Mouse (Mus musculus) CH12.LX (cell line): Measurements from ENCODE around the gene Gdf7. TPM values are rescaled to one million over a fixed set of nuclear protein-coding genes. Genes with fewer than 3 reads are reported as not detected.

Experiments
- DNase-seq: peaks from one replicate; pipeline ENCODE4 v3.0.0-alpha.2; 2013; ENCODE audit errors: extremely low read depth
- H3K27ac ChIP-seq: 2 replicates; pipeline ENCODE4 v1.5.1; 2012; ENCODE audit warnings: low read depth, mild to moderate bottlenecking, control low read depth, moderate library complexity; ENCODE audit not compliant: insufficient read depth
- H3K27me3 ChIP-seq: replicated peaks from 2 replicates; pipeline ENCODE3; 2012; ENCODE audit warnings: inconsistent platforms
- H3K36me3 ChIP-seq, 2 experiments: replicated peaks in 1 of 2; 2 replicates each; pipeline versions ENCODE3 to v1.6.1; 2012; ENCODE audit warnings: inconsistent platforms in 1 of 2, low read length in 1 of 2, mild to moderate bottlenecking in 1 of 2, mixed read lengths in 1 of 2, moderate library complexity in 1 of 2; ENCODE audit not compliant: control insufficient read depth in 1 of 2, insufficient read depth in 1 of 2
- H3K4me1 ChIP-seq, 2 experiments: 2 replicates each; pipeline ENCODE4 v1.6.1; 2012; ENCODE audit warnings: inconsistent platforms in 1 of 2, moderate library complexity in 1 of 2; ENCODE audit not compliant: insufficient read depth in 2 of 2, control insufficient read depth in 1 of 2
- H3K4me2 ChIP-seq: 2 replicates; pipeline ENCODE4 v1.6.1; 2012; ENCODE audit warnings: low read depth, mild to moderate bottlenecking, control low read depth; ENCODE audit not compliant: poor library complexity, insufficient read depth, severe bottlenecking
- H3K4me3 ChIP-seq, 3 experiments: fragments of 150-350 bp in 1 of 3; sonication (generic) in 1 of 3; replicated peaks in 1 of 3; 2 replicates each; pipeline versions ENCODE3 to v1.5.1; 2011 to 2012; ENCODE audit warnings: low read depth in 2 of 3, low read length in 2 of 3, mild to moderate bottlenecking in 2 of 3, moderate library complexity in 2 of 3, control low read depth in 1 of 3, improper control_type of control experiment in 1 of 3, inconsistent platforms in 1 of 3, mixed read lengths in 1 of 3; ENCODE audit not compliant: poor library complexity in 1 of 3
- H3K79me2 ChIP-seq: replicated peaks from 2 replicates; pipeline ENCODE4 v1.6.1; 2012; ENCODE audit warnings: mild to moderate bottlenecking, moderate library complexity; ENCODE audit not compliant: control insufficient read depth, poor library complexity, insufficient read depth, severe bottlenecking; ENCODE audit errors: extremely low read depth
- H3K9ac ChIP-seq: 2 replicates; pipeline ENCODE4 v1.6.1; 2012; ENCODE audit warnings: low read depth, mild to moderate bottlenecking, control low read depth, moderate library complexity; ENCODE audit not compliant: insufficient read depth
- H3K9me3 ChIP-seq: replicated peaks from 2 replicates; pipeline ENCODE3; 2012; ENCODE audit warnings: low read length, inconsistent platforms, mixed read lengths
- BHLHE40 ChIP-seq: IDR thresholded peaks from 2 replicates; pipeline ENCODE4 v1.6.1; 2011; ENCODE audit warnings: mild to moderate bottlenecking, low read depth, low read length, improper control_type of control experiment
- CHD1 ChIP-seq: IDR thresholded peaks from 2 replicates; pipeline ENCODE4 v1.6.1; 2012; ENCODE audit warnings: low read depth, low read length, improper control_type of control experiment, inconsistent platforms
- CHD2 ChIP-seq: IDR thresholded peaks from 2 replicates; pipeline ENCODE4 v1.6.1; 2011; ENCODE audit warnings: low read length, improper control_type of control experiment
- E2F4 ChIP-seq: IDR thresholded peaks from 2 replicates; pipeline ENCODE4 v1.6.1; 2011; ENCODE audit warnings: low read depth, low read length, improper control_type of control experiment; ENCODE audit not compliant: insufficient replicate concordance
- ELF1 ChIP-seq: IDR thresholded peaks from 2 replicates; pipeline ENCODE4 v1.6.1; 2014; ENCODE audit warnings: low read depth, mild to moderate bottlenecking, inconsistent platforms, low read length, improper control_type of control experiment
- EP300 ChIP-seq: IDR thresholded peaks from 2 replicates; pipeline ENCODE4 v1.6.1; 2011; ENCODE audit warnings: low read length, improper control_type of control experiment
- ETS1 ChIP-seq: conservative IDR thresholded peaks from 2 replicates; pipeline ENCODE4 v1.6.1; 2012; ENCODE audit warnings: low read depth, mild to moderate bottlenecking, inconsistent platforms, low read length, improper control_type of control experiment, moderate library complexity
- GABPA ChIP-seq: IDR thresholded peaks from 2 replicates; pipeline ENCODE4 v1.6.1; 2012; ENCODE audit warnings: low read depth, low read length, improper control_type of control experiment, inconsistent platforms; ENCODE audit not compliant: insufficient replicate concordance
- HCFC1 ChIP-seq: IDR thresholded peaks from 2 replicates; pipeline ENCODE4 v1.6.1; 2012; ENCODE audit warnings: low read depth, mild to moderate bottlenecking, inconsistent platforms, low read length, improper control_type of control experiment
- IRF4 ChIP-seq: IDR thresholded peaks from 2 replicates; pipeline ENCODE4 v1.6.1; 2014; ENCODE audit warnings: low read depth, mild to moderate bottlenecking, inconsistent platforms, low read length, improper control_type of control experiment
- MAFK ChIP-seq: IDR thresholded peaks from 2 replicates; pipeline ENCODE4 v1.6.1; 2011; ENCODE audit warnings: low read length, improper control_type of control experiment; ENCODE audit not compliant: insufficient replicate concordance
- MAX ChIP-seq: IDR thresholded peaks from 2 replicates; pipeline ENCODE4 v1.6.1; 2011; ENCODE audit warnings: low read length, improper control_type of control experiment
- MEF2A ChIP-seq: IDR thresholded peaks from 2 replicates; pipeline ENCODE4 v1.6.1; 2014; ENCODE audit warnings: low read depth, mild to moderate bottlenecking, inconsistent platforms, low read length, improper control_type of control experiment, borderline replicate concordance
- MXI1 ChIP-seq: IDR thresholded peaks from 2 replicates; pipeline ENCODE4 v1.6.1; 2011; ENCODE audit warnings: mild to moderate bottlenecking, low read depth, low read length, improper control_type of control experiment
- MYC ChIP-seq: IDR thresholded peaks from 2 replicates; pipeline ENCODE4 v1.6.1; 2011; ENCODE audit warnings: low read depth, mild to moderate bottlenecking, improper control_type of control experiment, low read length
- NELFE ChIP-seq: IDR thresholded peaks from 2 replicates; pipeline ENCODE4 v1.6.1; 2011; ENCODE audit warnings: low read depth, low read length, improper control_type of control experiment
- NRF1 ChIP-seq: IDR thresholded peaks from 2 replicates; pipeline ENCODE4 v1.6.1; 2014; ENCODE audit warnings: low read depth, mild to moderate bottlenecking, inconsistent platforms, low read length, improper control_type of control experiment, moderate library complexity
- PAX5 ChIP-seq: IDR thresholded peaks from 2 replicates; pipeline ENCODE4 v1.6.1; 2012; ENCODE audit warnings: low read length, inconsistent platforms, mixed read lengths
- POLR2A ChIP-seq: IDR thresholded peaks from 2 replicates; pipeline ENCODE4 v1.6.1; 2011; ENCODE audit warnings: low read depth, mild to moderate bottlenecking, improper control_type of control experiment, low read length
- POLR2AphosphoS2 ChIP-seq: IDR thresholded peaks from 2 replicates; pipeline ENCODE4 v1.6.1; 2011; ENCODE audit warnings: low read depth, low read length, improper control_type of control experiment
- RAD21 ChIP-seq: IDR thresholded peaks from 2 replicates; pipeline ENCODE4 v1.6.1; 2011; ENCODE audit warnings: low read depth, mild to moderate bottlenecking, low read length, improper control_type of control experiment, moderate library complexity
- RCOR1 ChIP-seq: conservative IDR thresholded peaks from 2 replicates; pipeline ENCODE4 v1.6.1; 2012; ENCODE audit warnings: low read depth, mild to moderate bottlenecking, inconsistent platforms, low read length, improper control_type of control experiment
- SIN3A ChIP-seq: IDR thresholded peaks from 2 replicates; pipeline ENCODE4 v1.6.1; 2012; ENCODE audit warnings: low read length, improper control_type of control experiment, inconsistent platforms
- SMC3 ChIP-seq: IDR thresholded peaks from 2 replicates; pipeline ENCODE4 v1.6.1; 2011; ENCODE audit warnings: low read depth, low read length, improper control_type of control experiment
- TBP ChIP-seq: conservative IDR thresholded peaks from 2 replicates; pipeline ENCODE4 v1.6.1; 2011; ENCODE audit warnings: low read depth, low read length, improper control_type of control experiment
- TCF12 ChIP-seq: IDR thresholded peaks from 2 replicates; pipeline ENCODE4 v1.6.1; 2014; ENCODE audit warnings: low read depth, mild to moderate bottlenecking, inconsistent platforms, low read length, improper control_type of control experiment
- UBTF ChIP-seq: IDR thresholded peaks from 2 replicates; pipeline ENCODE4 v1.6.1; 2012; ENCODE audit warnings: low read depth, mild to moderate bottlenecking, inconsistent platforms, low read length, improper control_type of control experiment, moderate library complexity
- USF1 ChIP-seq: IDR thresholded peaks from 2 replicates; pipeline ENCODE4 v1.6.1; 2014; ENCODE audit warnings: low read depth, mild to moderate bottlenecking, inconsistent platforms, low read length, improper control_type of control experiment
- USF2 ChIP-seq: conservative IDR thresholded peaks from 2 replicates; pipeline ENCODE4 v1.6.1; 2011; ENCODE audit warnings: low read depth, low read length, improper control_type of control experiment
- ZKSCAN1 ChIP-seq: IDR thresholded peaks from 2 replicates; pipeline ENCODE4 v1.6.1; 2012; ENCODE audit warnings: low read depth, inconsistent platforms, low read length, improper control_type of control experiment, borderline replicate concordance
- ZMIZ1 ChIP-seq: IDR thresholded peaks from 2 replicates; pipeline ENCODE4 v1.6.1; 2012; ENCODE audit warnings: low read depth, mild to moderate bottlenecking, inconsistent platforms, low read length, improper control_type of control experiment
- dilution Hi-C: fragments of 300-500 bp; cut with MboI; formaldehyde crosslinking; loops from 2 replicates; pipeline ENCODE4 v1.14.3; 2020; ENCODE audit warnings: low sequenced_read_pairs; ENCODE audit not compliant: extremely low pct_unique_long_range_greater_than_20kb, extremely low pct_ligation_motif_present
- in situ Hi-C: fragments of 300-500 bp; cut with MboI; formaldehyde crosslinking; loops from 3 replicates; pipeline ENCODE4 v1.14.3; 2019; ENCODE audit warnings: low sequenced_read_pairs, low pct_ligation_motif_present, low pct_unique_long_range_greater_than_20kb, mixed read lengths
- polyA plus RNA-seq: library from polyadenylated mRNA; unstranded; fragments of >175 nt; gene quantifications from 2 replicates; pipeline ENCODE4 v1.2.1, GENCODE M21; 2012; ENCODE audit warnings: low read depth; ENCODE audit not compliant: insufficient read length
- total RNA-seq, 2 experiments: library from RNA; depleted of rRNA; stranded (reverse); fragments of 300-350 nt in 1 of 2; fragments of >200 nt in 1 of 2; gene quantifications; 2 replicates each; pipeline ENCODE4 v1.2.3; 2012 to 2014

The Gdf7 gene
- total and polyA plus RNA-seq, 3 experiments = not detected

GRCm38 (mm10) chr12:8345539-8345938 lies 43.8 kb upstream of the Gdf7 start:
- Histone ChIP-seq H3K4me2 (no peak overlapping the region), H3K27ac (no peak overlapping the region), H3K36me3 (peaks cover 9 to 27% of the 10 kb centered on the region in 2 experiments), H3K4me1 (peaks cover 5 to 76% of the 10 kb centered on the region in 2 experiments; a peak in 3 of 4 replicates), H3K9me3 (no peaks in the 10 kb centered on the region), H3K27me3 (no peaks in the 10 kb centered on the region), H3K9ac (no peak overlapping the region), H3K4me3 (no peak overlapping the region)
- DNase-seq = no peak
- dilution Hi-C loops = no loop called here
- in situ Hi-C loops = no loop called here
- TF ChIP-seq SMC3 = no peak
- TF ChIP-seq ELF1 = no peak
- TF ChIP-seq TCF12 = no peak
- TF ChIP-seq POLR2A = no peak
- no peak for TF ChIP-seq POLR2AphosphoS2
- no peak for TF ChIP-seq NELFE
- no peak for TF ChIP-seq RAD21
- TF ChIP-seq HCFC1 = no peak
- TF ChIP-seq MXI1 = no peak
- no peak for TF ChIP-seq E2F4
- TF ChIP-seq SIN3A = no peak
- no peak for TF ChIP-seq ZKSCAN1
- no peak for TF ChIP-seq CHD1
- no peak for TF ChIP-seq MAX
- TF ChIP-seq IRF4 = no peak
- TF ChIP-seq GABPA = no peak
- no peak for TF ChIP-seq MAFK
- no peak for TF ChIP-seq RCOR1
- no peak for TF ChIP-seq USF1
- no peak for TF ChIP-seq ZMIZ1
- TF ChIP-seq, all 38 proteins: peak for 0
- no peaks in the 10 kb centered on the region for H3K79me2 ChIP-seq

DNA sequence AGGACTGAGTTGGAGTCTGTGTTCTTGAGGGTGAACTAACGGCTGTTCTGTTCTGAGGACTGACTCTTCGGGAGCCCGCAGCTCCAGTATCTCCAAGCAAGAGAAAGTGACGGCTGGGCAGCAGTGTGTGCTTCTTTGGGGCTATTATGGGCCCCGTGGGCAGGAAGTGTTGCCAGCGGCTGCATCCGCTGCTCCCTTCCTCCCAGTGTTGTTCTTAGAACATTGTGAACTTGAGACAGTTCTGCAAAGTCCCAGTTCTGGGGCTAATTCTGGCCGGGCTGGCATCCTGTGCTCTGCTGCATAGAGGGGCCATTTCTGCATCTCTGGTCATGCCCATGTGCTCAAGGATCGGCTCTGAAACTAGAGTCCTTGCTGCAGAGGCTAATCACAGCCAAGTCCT lies 43.1 kb upstream of the Gdf7 start:
- H3K4me2 ChIP-seq = no peak overlapping the region
- dilution Hi-C loops = no loop called here
- H3K4me1 ChIP-seq = peaks cover 5 to 77% of the 10 kb centered on the region in 2 experiments; a peak in 3 of 4 replicates
- H3K9me3 ChIP-seq = no peaks in the 10 kb centered on the region
- in situ Hi-C loops = no loop called here
- H3K79me2 ChIP-seq = no peaks in the 10 kb centered on the region
- DNase-seq = no peak
- H3K27me3 ChIP-seq = no peaks in the 10 kb centered on the region
- TF ChIP-seq UBTF (no peak), NRF1 (no peak), SMC3 (no peak), ELF1 (no peak), MEF2A (no peak), USF2 (no peak), EP300 (no peak), PAX5 (no peak), MAFK (no peak), MYC (no peak), MXI1 (no peak), ZKSCAN1 (no peak), GABPA (no peak), CHD2 (no peak), SIN3A (no peak), BHLHE40 (no peak), E2F4 (no peak), TBP (no peak), ETS1 (no peak)
- H3K4me3 ChIP-seq = no peak overlapping the region
- H3K36me3 ChIP-seq = peaks cover 9 to 34% of the 10 kb centered on the region in 2 experiments
- H3K27ac ChIP-seq = no peak overlapping the region
- H3K9ac ChIP-seq = no peak overlapping the region
